Mouse (Mus musculus) bone marrow, adult 2 months (tissue): Measurements from ENCODE around the gene Rbm8a2. TPM values are rescaled to one million over a fixed set of nuclear protein-coding genes. Genes with fewer than 3 reads are reported as not detected.
"Not testable (repeated sequence)": the region's sequence is repeated elsewhere in the genome, so short reads cannot be mapped to it uniquely, and the experiment has no call there.

Experiments used
- H3K27ac ChIP-seq: fragments of 200-500 bp; 2 replicates; pipeline ENCODE4 v1.5.1; 2012; ENCODE audit warnings: low read depth, mild to moderate bottlenecking, control low read depth, inconsistent platforms, low read length; ENCODE audit not compliant: control insufficient read depth, poor library complexity, insufficient read depth
- H3K4me1 ChIP-seq: fragments of 200-500 bp; 2 replicates; pipeline ENCODE4 v1.6.1; 2011; ENCODE audit warnings: low read length; ENCODE audit not compliant: control insufficient read depth, insufficient read depth
- H3K4me3 ChIP-seq: fragments of 200-500 bp; replicated peaks from 2 replicates; pipeline ENCODE3; 2011; ENCODE audit warnings: mild to moderate bottlenecking, low read depth, low read length, control low read depth; ENCODE audit not compliant: control insufficient read depth
- CTCF ChIP-seq: fragments of 200-500 bp; IDR thresholded peaks from 2 replicates; pipeline ENCODE4 v1.5.1; 2011; ENCODE audit warnings: low read length, control low read depth; ENCODE audit not compliant: control insufficient read depth, insufficient read depth
- POLR2A ChIP-seq: fragments of 200-500 bp; IDR thresholded peaks from 2 replicates; pipeline ENCODE4 v1.6.1; 2011; ENCODE audit warnings: low read depth, mild to moderate bottlenecking, control low read depth, low read length, borderline replicate concordance; ENCODE audit not compliant: control insufficient read depth
- WGBS: fragments of 180-500 bp; shearing (Covaris S2); methylation state at CpG from one replicate; pipeline ENCODE4 v1.1.7; 2018; 5-methylcytosine and 5-hydroxymethylcytosine counted together
- polyA plus RNA-seq: library from polyadenylated mRNA; stranded (reverse); fragments of >200 nt; gene quantifications from 2 replicates; pipeline ENCODE4 v1.2.4, GENCODE M21; 2011; ENCODE audit warnings: low replicate concordance; ENCODE audit not compliant: missing spikeins, insufficient read depth, insufficient read length

Gene Rbm8a2
- polyA plus RNA-seq, result not detected in 2 replicates

- WGBS, result 84% methylated on average over 7 of the region's 7 CpGs
- not testable (repeated sequence) for H3K27ac ChIP-seq, H3K4me1 ChIP-seq, H3K4me3 ChIP-seq
Measured at GRCm38 (mm10) chr1:175979014-175979413, at the start of gene Rbm8a2. Gene Rbm8a2, minus strand, starts transcription at chr1:175979114.

GRCm38 (mm10) chr1:176028397-176028796, 49.5 kb upstream of the Rbm8a2 start:
- 69% methylated on average over 3 of the region's 3 CpGs for WGBS
- TF ChIP-seq POLR2A (no peak), CTCF (no peak)
- H3K4me3 ChIP-seq, result no peak overlapping the region
- H3K4me1 ChIP-seq, result no peaks in the 10 kb centered on the region
- no peak overlapping the region for H3K27ac ChIP-seq

GRCm38 (mm10) chr1:176024501-176024900, 45.6 kb upstream of the Rbm8a2 start:
- 89% methylated on average over 1 of the region's 1 CpGs for WGBS
- Histone ChIP-seq H3K4me1 (no peaks in the 10 kb centered on the region), H3K27ac (no peak overlapping the region), H3K4me3 (no peak overlapping the region)
- TF ChIP-seq POLR2A (no peak), CTCF (no peak)

GRCm38 (mm10) chr1:176018523-176018922, 39.6 kb upstream of the Rbm8a2 start:
- Histone ChIP-seq H3K4me3 (no peak overlapping the region), H3K27ac (no peak overlapping the region), H3K4me1 (no peaks in the 10 kb centered on the region)
- TF ChIP-seq POLR2A (no peak), CTCF (no peak)
- WGBS, result 82% methylated on average over 3 of the region's 3 CpGs

- 52% methylated on average over 3 of the region's 3 CpGs for WGBS
- TF ChIP-seq CTCF (no peak), POLR2A (no peak)
- no peak overlapping the region for H3K27ac ChIP-seq
- no peak overlapping the region for H3K4me3 ChIP-seq
- no peaks in the 10 kb centered on the region for H3K4me1 ChIP-seq
Measured at GRCm38 (mm10) chr1:176016076-176016475, 37.2 kb upstream of the Rbm8a2 start.

GRCm38 (mm10) chr1:176013497-176014268, 34.8 kb upstream of the Rbm8a2 start:
- Histone ChIP-seq H3K4me3 (no peak overlapping the region), H3K4me1 (no peaks in the 10 kb centered on the region), H3K27ac (no peak overlapping the region)
- TF ChIP-seq POLR2A (no peak), CTCF (no peak)
- WGBS, result 71% methylated on average over 3 of the region's 3 CpGs

GRCm38 (mm10) chr1:176011535-176011934, 32.6 kb upstream of the Rbm8a2 start:
- Histone ChIP-seq H3K4me1 (no peaks in the 10 kb centered on the region), H3K4me3 (no peak overlapping the region), H3K27ac (no peak overlapping the region)
- TF ChIP-seq CTCF, result no peak
- no peak for TF ChIP-seq POLR2A

GRCm38 (mm10) chr1:176011072-176011471, 32.2 kb upstream of the Rbm8a2 start:
- H3K4me3 ChIP-seq, result no peak overlapping the region
- H3K4me1 ChIP-seq, result no peaks in the 10 kb centered on the region
- no peak overlapping the region for H3K27ac ChIP-seq
- TF ChIP-seq CTCF (no peak), POLR2A (no peak)

GRCm38 (mm10) chr1:176008411-176008810, 29.5 kb upstream of the Rbm8a2 start:
- no peak for TF ChIP-seq POLR2A
- no peak for TF ChIP-seq CTCF
- 80% methylated on average over 2 of the region's 2 CpGs for WGBS
- Histone ChIP-seq H3K4me3 (no peak overlapping the region), H3K4me1 (no peaks in the 10 kb centered on the region), H3K27ac (no peak overlapping the region)
